Mouse (Mus musculus): ENCODE measurements at regions not wholly inside any gene's neighbourhood (a gene's known extent, or its start where the extent isn't known, plus 50 kb on each side); places are given as distances from the start of the nearest gene placed in this dataset.

DNA sequence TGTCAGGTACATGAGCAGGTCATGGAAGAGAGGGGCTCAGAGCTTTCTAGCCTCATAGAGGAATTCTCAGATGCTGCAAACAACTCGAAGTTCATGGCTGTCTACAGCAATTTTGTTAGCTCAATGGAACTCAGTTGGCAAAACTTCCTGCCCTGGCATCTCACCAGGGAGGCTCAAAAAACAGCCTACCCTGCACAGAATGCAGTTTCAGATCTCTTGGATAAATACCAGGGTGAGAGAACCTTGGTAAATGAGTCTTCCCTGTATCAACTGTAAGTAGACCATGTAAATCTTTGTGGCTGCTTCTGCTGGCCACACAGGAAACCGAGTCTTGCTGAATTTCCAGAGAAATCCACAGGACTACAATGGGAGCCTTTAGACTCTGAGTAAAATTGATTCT lies 101.1 kb upstream of the Rapgef5 start:
- Histone ChIP-seq H3K27me3 (ENCODE audit: control insufficient read depth, insufficient read depth, low read length) (no peaks in the 10 kb centered on the region), H3K4me3 (replicated peaks; ENCODE audit: low read length) (no peak overlapping the region), H3K9me3 (ENCODE audit: control insufficient read depth, low read length) (no peaks in the 10 kb centered on the region), H3K27ac (replicated peaks; ENCODE audit: low read depth, low read length) (no peak overlapping the region), H3K4me2 (replicated peaks; ENCODE audit: low read depth, low read length, severe bottlenecking) (no peak overlapping the region), H3K4me1 (ENCODE audit: control insufficient read depth, insufficient read depth, low read length) (no peaks in the 10 kb centered on the region), H3K9ac (ENCODE audit: low read depth, low read length, severe bottlenecking) (no peak overlapping the region), H3K36me3 (ENCODE audit: control insufficient read depth, insufficient read depth, low read length) (no peaks in the 10 kb centered on the region)
- 70% methylated on average over 2 of the region's 2 CpGs for WGBS
- ATAC-seq (ENCODE audit: low FRiP score, low read depth): no peak
- no peak for DNase-seq (ENCODE audit: low spot score)
- TF ChIP-seq POLR2A (IDR thresholded peaks at IDR 0.05; ENCODE audit: borderline replicate concordance, extremely low read depth, insufficient read depth, insufficient read length): no peak

GRCm38 (mm10) chr12:117417991-117418390 lies 98.3 kb upstream of the Rapgef5 start:
- ATAC-seq (ENCODE audit: low FRiP score, low read depth) (no peak), DNase-seq (ENCODE audit: low spot score) (no peak)
- Histone ChIP-seq H3K36me3 (ENCODE audit: control insufficient read depth, insufficient read depth, low read length) (no peaks in the 10 kb centered on the region), H3K27ac (replicated peaks; ENCODE audit: low read depth, low read length) (no peak overlapping the region), H3K9ac (ENCODE audit: low read depth, low read length, severe bottlenecking) (no peak overlapping the region), H3K9me3 (ENCODE audit: control insufficient read depth, low read length) (no peaks in the 10 kb centered on the region), H3K4me2 (replicated peaks; ENCODE audit: low read depth, low read length, severe bottlenecking) (no peak overlapping the region), H3K4me1 (ENCODE audit: control insufficient read depth, insufficient read depth, low read length) (no peaks in the 10 kb centered on the region), H3K4me3 (replicated peaks; ENCODE audit: low read length) (no peak overlapping the region), H3K27me3 (ENCODE audit: control insufficient read depth, insufficient read depth, low read length) (no peaks in the 10 kb centered on the region)
- 83% methylated on average over 4 of the region's 4 CpGs for WGBS
- TF ChIP-seq POLR2A (IDR thresholded peaks at IDR 0.05; ENCODE audit: borderline replicate concordance, extremely low read depth, insufficient read depth, insufficient read length): no peak

DNA sequence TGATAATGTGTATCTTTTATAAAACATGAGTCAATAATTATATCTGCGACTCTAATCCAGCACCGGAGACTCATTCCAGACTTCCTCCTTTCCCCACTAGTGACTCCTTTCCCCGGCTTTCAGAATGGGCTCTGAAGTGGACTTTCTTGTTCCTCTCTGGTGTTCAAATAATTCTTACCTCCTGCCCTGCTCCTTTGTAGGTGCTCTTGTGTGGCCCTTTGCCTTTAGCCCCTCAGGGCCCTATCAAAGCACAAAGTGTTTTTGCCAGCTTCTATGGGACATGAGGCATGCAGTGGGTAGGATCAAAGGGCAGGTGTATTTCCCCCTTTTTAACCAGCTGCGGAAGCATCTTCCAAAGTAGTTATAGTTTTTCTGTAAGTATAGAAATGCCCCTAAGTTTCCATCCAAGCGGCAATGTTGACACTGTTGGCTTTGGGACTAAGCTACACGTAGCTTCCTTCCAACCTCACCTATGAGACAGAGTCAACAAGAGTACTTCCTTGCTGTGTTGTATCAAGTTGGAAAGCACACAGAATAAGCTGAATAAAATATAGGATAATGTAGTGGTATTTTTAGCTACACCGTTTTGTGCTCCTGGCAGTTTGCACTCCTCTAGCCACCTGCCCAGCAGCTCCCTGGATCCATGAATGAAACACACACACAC lies 93.8 kb upstream of the Rapgef5 start:
- Histone ChIP-seq H3K36me3 (ENCODE audit: control insufficient read depth, insufficient read depth, low read length) (no peaks in the 10 kb centered on the region), H3K9me3 (ENCODE audit: control insufficient read depth, low read length) (no peaks in the 10 kb centered on the region), H3K27me3 (ENCODE audit: control insufficient read depth, insufficient read depth, low read length) (no peaks in the 10 kb centered on the region), H3K4me1 (ENCODE audit: control insufficient read depth, insufficient read depth, low read length) (no peaks in the 10 kb centered on the region), H3K27ac (replicated peaks; ENCODE audit: low read depth, low read length) (no peak overlapping the region), H3K4me2 (replicated peaks; ENCODE audit: low read depth, low read length, severe bottlenecking) (no peak overlapping the region), H3K4me3 (replicated peaks; ENCODE audit: low read length) (no peak overlapping the region), H3K9ac (ENCODE audit: low read depth, low read length, severe bottlenecking) (no peak overlapping the region)
- no peak for ATAC-seq (ENCODE audit: low FRiP score, low read depth)
- no peak for TF ChIP-seq POLR2A (IDR thresholded peaks at IDR 0.05; ENCODE audit: borderline replicate concordance, extremely low read depth, insufficient read depth, insufficient read length)
- 82% methylated on average over 7 of the region's 7 CpGs for WGBS
- no peak for DNase-seq (ENCODE audit: low spot score)

GRCm38 (mm10) chr12:117425363-117426031 lies 90.8 kb upstream of the Rapgef5 start:
- TF ChIP-seq POLR2A (IDR thresholded peaks at IDR 0.05; ENCODE audit: borderline replicate concordance, extremely low read depth, insufficient read depth, insufficient read length): no peak
- Histone ChIP-seq H3K4me3 (replicated peaks; ENCODE audit: low read length) (no peak overlapping the region), H3K4me2 (replicated peaks; ENCODE audit: low read depth, low read length, severe bottlenecking) (no peak overlapping the region), H3K9me3 (ENCODE audit: control insufficient read depth, low read length) (no peaks in the 10 kb centered on the region), H3K9ac (ENCODE audit: low read depth, low read length, severe bottlenecking) (no peak overlapping the region), H3K27ac (replicated peaks; ENCODE audit: low read depth, low read length) (no peak overlapping the region), H3K4me1 (ENCODE audit: control insufficient read depth, insufficient read depth, low read length) (no peaks in the 10 kb centered on the region), H3K27me3 (ENCODE audit: control insufficient read depth, insufficient read depth, low read length) (no peaks in the 10 kb centered on the region), H3K36me3 (ENCODE audit: control insufficient read depth, insufficient read depth, low read length) (no peaks in the 10 kb centered on the region)
- ATAC-seq (ENCODE audit: low FRiP score, low read depth) (no peak), DNase-seq (ENCODE audit: low spot score) (no peak)
- WGBS: 67% methylated on average over 9 of the region's 9 CpGs

GRCm38 (mm10) chr12:117427431-117427830 lies 88.8 kb upstream of the Rapgef5 start:
- DNase-seq (ENCODE audit: low spot score) (no peak), ATAC-seq (ENCODE audit: low FRiP score, low read depth) (no peak)
- no peaks in the 10 kb centered on the region for H3K9me3 ChIP-seq (ENCODE audit: control insufficient read depth, low read length)

More at GRCm38 (mm10) chr12:117427431-117427830, 88.8 kb upstream of the Rapgef5 start:
- no peak overlapping the region for H3K4me3 ChIP-seq (replicated peaks; ENCODE audit: low read length)
- no peak overlapping the region for H3K9ac ChIP-seq (ENCODE audit: low read depth, low read length, severe bottlenecking)
- H3K36me3 ChIP-seq (ENCODE audit: control insufficient read depth, insufficient read depth, low read length): no peaks in the 10 kb centered on the region
- no peak overlapping the region for H3K4me2 ChIP-seq (replicated peaks; ENCODE audit: low read depth, low read length, severe bottlenecking)
- no peak overlapping the region for H3K27ac ChIP-seq (replicated peaks; ENCODE audit: low read depth, low read length)
- no peaks in the 10 kb centered on the region for H3K27me3 ChIP-seq (ENCODE audit: control insufficient read depth, insufficient read depth, low read length)
- no peaks in the 10 kb centered on the region for H3K4me1 ChIP-seq (ENCODE audit: control insufficient read depth, insufficient read depth, low read length)
- TF ChIP-seq POLR2A (IDR thresholded peaks at IDR 0.05; ENCODE audit: borderline replicate concordance, extremely low read depth, insufficient read depth, insufficient read length): no peak
- 6% methylated on average over 1 of the region's 1 CpGs for WGBS

Measured in limb, embryonic 14.5 days (tissue).